In genomic region chr4:108793941-108794340, GRCm38 (mm10) we compare ENCODE assay signal across 20 mouse cellular contexts. TPM values are rescaled to one million over a fixed set of nuclear protein-coding genes. Genes with fewer than 3 reads are reported as not detected.
"Had no signal": no experiment of that assay in that cellular context is flagged by ENCODE, and none has a peak within 500 bp of the region (broad histone marks: within the 10 kb centered on the region; RNA-seq: fewer than 3 reads in every experiment).

No protein-coding gene starts in this region.

- H3K27ac ChIP-seq: limb, embryonic 12.5 days; limb, embryonic 15.5 days; liver, embryonic 14.5 days; stomach, embryonic 15.5 days had no signal

- H3K4me2 ChIP-seq: limb, embryonic 12.5 days; limb, embryonic 15.5 days; liver, embryonic 11.5 days; lung, embryonic 14.5 days; midbrain, embryonic 11.5 days; stomach, embryonic 15.5 days had no signal

- ATAC-seq: liver, postnatal 0 days; lung, postnatal 0 days had no signal

- H3K27me3 ChIP-seq: limb, embryonic 12.5 days; limb, embryonic 15.5 days; stomach, embryonic 15.5 days had no signal

- H3K4me1 ChIP-seq: limb, embryonic 12.5 days; limb, embryonic 15.5 days; stomach, embryonic 15.5 days had no signal

- H3K4me3 ChIP-seq: limb, embryonic 12.5 days; limb, embryonic 15.5 days; stomach, embryonic 15.5 days had no signal

- H3K9me3 ChIP-seq: limb, embryonic 12.5 days; limb, embryonic 15.5 days; stomach, embryonic 15.5 days had no signal

- H3K36me3 ChIP-seq: limb, embryonic 12.5 days; limb, embryonic 15.5 days; stomach, embryonic 15.5 days had no signal

- H3K9ac ChIP-seq: limb, embryonic 12.5 days; limb, embryonic 15.5 days; liver, embryonic 14.5 days; liver, postnatal 0 days; lung, embryonic 14.5 days; stomach, embryonic 15.5 days had no signal

- DNase-seq: kidney, postnatal 14 days; kidney, postnatal 4 days; left cerebral cortex, postnatal 4 days; liver, postnatal 0 days; lung, embryonic 14.5 days; lung, postnatal 4 days; midbrain, embryonic 14.5 days; retina, postnatal 1 day; right cerebral cortex, postnatal 25 days; spleen, adult 18-20 months; thymus, postnatal 4 days had no signal

RNA-seq across cellular contexts. Expression of gene Zfyve9, which starts 13.3 kb away (rescaled TPM):
- total RNA-seq: megakaryocyte-erythroid progenitor cell, adult 5-6 weeks had no signal

RNA-seq across cellular contexts. Expression of gene A730015C16Rik, which starts 54.5 kb away (rescaled TPM):
- total RNA-seq: layer of hippocampus, adult 18-20 months; left cerebral cortex, postnatal 4 days had no signal
